Mouse (Mus musculus) duodenum, adult 2 months (tissue): ENCODE measurements around the gene Aurkb. TPM values are rescaled to one million over a fixed set of nuclear protein-coding genes. Genes with fewer than 3 reads are reported as not detected.

Source experiments
- polyA plus RNA-seq: library from polyadenylated mRNA; depleted of rRNA; stranded (reverse); fragments of >200 nt; gene quantifications from 2 replicates; pipeline ENCODE4 v1.2.3, GENCODE M21; 2012; ENCODE audit warnings: low replicate concordance; rRNA removed

Aurkb gene
- 27.8 and 56.2 TPM in 2 replicates for polyA plus RNA-seq

GRCm38 (mm10) chr11:69045531-69046394 lies at the start of gene Aurkb:
TSS of gene Aurkb (plus strand) at chr11:69045647.

GRCm38 (mm10) chr11:69008182-69009121 lies 37.0 kb upstream of the Aurkb start, which contains the start of gene Pfas:
TSS of gene Pfas (minus strand) at chr11:69008460.

DNA sequence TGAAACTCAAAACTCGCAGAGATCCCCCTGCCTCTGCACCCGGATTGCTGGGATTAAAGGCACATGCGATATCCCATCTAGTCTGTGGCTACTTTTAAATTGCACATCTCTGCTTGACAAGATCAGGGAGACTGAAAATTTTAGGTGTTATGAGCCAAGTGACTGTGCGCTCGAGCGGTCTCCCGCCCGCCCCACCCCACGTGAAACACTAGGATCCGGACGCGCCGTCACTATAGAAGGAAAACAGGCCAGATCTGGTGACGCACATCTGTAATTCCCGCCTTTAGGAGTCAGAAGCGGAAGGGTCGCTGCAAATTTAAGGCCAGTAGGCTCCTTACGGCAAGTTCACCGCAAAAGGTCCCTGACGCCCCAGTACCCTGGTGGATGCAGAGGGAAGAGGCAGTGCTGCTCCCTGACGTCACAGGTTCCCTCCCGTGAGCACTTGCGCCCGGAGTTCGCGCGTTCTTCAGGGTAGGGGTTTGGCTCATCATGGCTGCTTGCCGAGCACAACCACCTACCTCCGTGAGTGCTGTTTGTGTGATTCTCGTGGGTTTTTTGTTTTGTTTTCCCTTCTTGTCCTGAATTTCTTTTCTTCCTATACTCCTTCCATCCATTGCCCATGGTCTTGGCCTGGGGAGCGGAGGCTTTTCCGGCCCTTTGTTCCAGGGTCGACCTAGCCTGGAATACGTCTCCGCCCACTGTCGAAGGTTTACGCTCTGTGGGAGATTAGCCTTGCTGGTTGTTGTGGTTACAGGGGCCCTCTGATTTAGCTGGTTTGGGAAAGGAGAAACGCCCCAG lies 29.6 kb upstream of the Aurkb start, which contains the start of gene Ctc1:
Gene Ctc1, plus strand, starts transcription at position 268 of the 798 bp plus-strand sequence.

DNA sequence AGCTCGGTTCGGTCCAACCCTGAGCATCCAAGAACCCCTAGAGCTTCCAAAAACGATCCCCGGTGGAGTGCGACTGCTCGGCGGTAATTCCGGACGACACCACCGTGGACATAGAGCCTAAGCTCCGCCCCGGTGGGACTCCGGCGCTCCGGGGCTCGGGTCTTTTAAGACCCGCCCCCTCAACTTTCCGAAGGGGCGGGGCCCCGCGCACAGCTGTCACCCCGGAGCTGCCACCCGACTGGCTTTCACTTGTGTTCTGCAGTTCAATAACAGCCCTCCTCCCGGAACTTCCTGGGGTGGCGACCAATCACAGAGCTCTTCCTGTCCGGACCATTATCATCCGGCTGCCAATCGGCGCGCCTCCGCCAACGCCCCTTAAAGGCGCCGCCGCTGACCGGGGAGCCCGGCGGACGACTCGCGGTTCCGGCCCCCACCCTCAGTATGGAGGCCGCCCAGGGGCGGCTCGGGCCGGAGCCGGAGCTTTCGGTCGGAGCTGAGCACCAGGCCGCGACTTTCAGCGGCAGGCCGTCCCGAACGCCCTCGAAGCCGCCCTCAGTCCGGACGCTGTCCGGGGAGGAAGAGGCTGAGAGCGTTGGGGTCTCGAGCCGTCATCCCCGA lies 14.0 kb downstream of the Aurkb start, which contains the start of gene Borcs6:
Gene Borcs6, plus strand, starts transcription at position 361 of the 618 bp plus-strand sequence.

GRCm38 (mm10) chr11:69070590-69071222 lies 25.3 kb downstream of the Aurkb start, which contains the start of gene Tmem107:
TSS of gene Tmem107 (plus strand) at chr11:69070806.

DNA sequence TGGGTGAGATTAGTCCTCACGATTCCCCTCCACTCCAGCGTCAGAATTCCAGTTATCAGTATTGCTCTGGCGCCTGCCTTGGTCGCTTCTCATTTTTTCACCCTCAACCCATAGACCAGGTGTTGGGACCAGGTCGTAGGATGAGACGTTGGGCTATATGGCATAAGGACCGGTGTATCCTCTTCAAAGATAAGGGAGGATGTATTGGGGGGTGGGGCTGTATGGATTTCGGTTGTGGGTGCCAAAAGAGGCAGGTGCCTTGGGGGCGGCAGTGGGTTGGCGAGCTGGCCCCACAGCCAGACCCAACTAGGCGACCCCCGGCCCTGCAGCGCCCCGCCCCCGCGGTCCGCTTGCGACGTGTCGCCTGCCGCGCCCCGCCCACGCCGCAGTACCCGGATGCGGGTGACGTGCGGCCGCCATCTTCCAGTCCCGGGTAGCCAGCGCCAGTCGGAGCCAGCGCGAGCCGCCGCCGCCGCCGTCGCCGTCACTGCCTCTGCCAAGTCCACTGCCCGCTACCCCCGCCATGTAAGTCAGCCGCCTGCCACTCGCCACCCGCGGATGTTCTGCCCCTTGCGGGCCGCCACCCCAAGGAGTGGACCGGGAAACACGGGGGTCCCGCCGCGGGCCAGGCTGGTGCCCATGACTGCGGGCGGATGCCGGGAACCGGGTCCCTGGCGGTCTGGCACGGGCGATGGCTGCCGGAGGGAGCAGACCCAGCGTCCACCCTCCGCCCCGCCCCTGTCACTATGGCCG lies 42.8 kb downstream of the Aurkb start, which contains the start of gene Vamp2:
Gene Vamp2, plus strand, starts transcription at position 388 of the 753 bp plus-strand sequence.

DNA sequence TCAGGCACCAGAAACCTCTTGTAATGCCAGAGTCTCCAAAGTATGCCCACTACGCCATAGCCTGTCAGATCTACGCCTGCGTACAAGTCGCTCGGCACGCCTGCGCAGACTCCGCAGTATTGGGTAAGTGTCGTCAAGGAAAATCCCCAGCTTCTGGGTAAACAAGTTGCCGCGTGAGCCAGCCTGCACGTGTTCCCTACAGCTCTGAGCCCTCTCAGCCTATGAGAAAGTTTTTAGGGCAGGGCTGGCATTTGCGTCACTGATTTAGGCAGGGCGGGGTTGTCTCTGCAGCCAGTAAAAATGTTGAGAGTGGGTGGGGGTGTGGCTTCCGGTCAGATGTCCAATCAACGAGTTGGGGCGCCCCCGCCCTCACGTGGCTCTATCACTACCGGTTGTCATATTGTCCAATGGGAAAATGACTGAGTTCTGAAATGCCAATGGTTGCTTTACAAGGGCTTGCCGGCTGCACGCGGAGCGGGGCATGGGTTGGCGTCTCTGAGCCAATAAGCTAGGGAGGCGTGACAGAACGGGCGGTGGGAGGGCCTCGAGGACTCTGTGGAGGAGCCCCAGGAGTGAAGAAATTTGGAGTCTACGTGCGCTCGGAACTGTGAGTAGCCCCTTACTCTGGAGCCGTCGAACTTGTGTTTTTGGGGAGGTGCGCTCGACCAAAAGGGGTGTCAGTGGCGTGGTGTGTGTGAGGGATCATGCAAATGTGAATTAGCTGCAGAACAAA lies 49.4 kb downstream of the Aurkb start, which contains the start of gene Per1:
Gene Per1, plus strand, starts transcription at position 521 of the 733 bp plus-strand sequence.

Other genes starting within 250 kb of the Aurkb start
- 35.5 and 94.6 TPM in 2 replicates for gene Ndel1, start 173.8 kb upstream of the Aurkb start, polyA plus RNA-seq
- not detected in 2 replicates for gene Rnf222, start 157.1 kb upstream of the Aurkb start, polyA plus RNA-seq
- gene Rpl26, start 144.1 kb upstream of the Aurkb start, polyA plus RNA-seq, result 172 and 364 TPM in 2 replicates
- gene Odf4, start 118.6 kb upstream of the Aurkb start, polyA plus RNA-seq, result not detected in 2 replicates
- 16.9 and 18.8 TPM in 2 replicates for gene Arhgef15, start 88.2 kb upstream of the Aurkb start, polyA plus RNA-seq
- gene Slc25a35, start 77.5 kb upstream of the Aurkb start, polyA plus RNA-seq, result 17.1 and 22.0 TPM in 2 replicates
- gene Rangrf, start 70.5 kb upstream of the Aurkb start, polyA plus RNA-seq, result 29.7 and 31.1 TPM in 2 replicates
- gene Pfas, start 37.2 kb upstream of the Aurkb start, polyA plus RNA-seq, result 6.7 and 7.2 TPM in 2 replicates
- 23.0 and 25.0 TPM in 2 replicates for gene Ctc1, start 29.7 kb upstream of the Aurkb start, polyA plus RNA-seq
- gene Borcs6, start 14.1 kb downstream of the Aurkb start, polyA plus RNA-seq, result 12.4 and 36.7 TPM in 2 replicates
- gene Tmem107, start 25.2 kb downstream of the Aurkb start, polyA plus RNA-seq, result 15.0 and 29.3 TPM in 2 replicates
- 84.0 and 93.4 TPM in 2 replicates for gene Vamp2, start 42.8 kb downstream of the Aurkb start, polyA plus RNA-seq
- 12.0 and 17.6 TPM in 2 replicates for gene Per1, start 49.6 kb downstream of the Aurkb start, polyA plus RNA-seq
- gene Hes7, start 74.8 kb downstream of the Aurkb start, polyA plus RNA-seq, result 1.7 and 2.1 TPM in 2 replicates
- 0.11 and 0.43 TPM in 2 replicates for gene 9130213A22Rik, start 76.9 kb downstream of the Aurkb start, polyA plus RNA-seq
- 0.20 and 0.79 TPM in 2 replicates for gene Aloxe3, start 80.2 kb downstream of the Aurkb start, polyA plus RNA-seq
- not detected in 2 replicates for gene Alox12b, start 111.3 kb downstream of the Aurkb start, polyA plus RNA-seq
- gene Alox8, start 152.2 kb downstream of the Aurkb start, polyA plus RNA-seq, result not detected in 2 replicates
- gene Gucy2e, start 191.4 kb downstream of the Aurkb start, polyA plus RNA-seq, result not detected in 2 replicates